Mouse (Mus musculus): ENCODE results near the gene Nr1d1. TPM values are rescaled to one million over a fixed set of nuclear protein-coding genes. Genes with fewer than 3 reads are reported as not detected.

Nr1d1 gene
- total and polyA plus RNA-seq, 3 experiments: 2.0 to 5.6 TPM; not detected in 1

DNA sequence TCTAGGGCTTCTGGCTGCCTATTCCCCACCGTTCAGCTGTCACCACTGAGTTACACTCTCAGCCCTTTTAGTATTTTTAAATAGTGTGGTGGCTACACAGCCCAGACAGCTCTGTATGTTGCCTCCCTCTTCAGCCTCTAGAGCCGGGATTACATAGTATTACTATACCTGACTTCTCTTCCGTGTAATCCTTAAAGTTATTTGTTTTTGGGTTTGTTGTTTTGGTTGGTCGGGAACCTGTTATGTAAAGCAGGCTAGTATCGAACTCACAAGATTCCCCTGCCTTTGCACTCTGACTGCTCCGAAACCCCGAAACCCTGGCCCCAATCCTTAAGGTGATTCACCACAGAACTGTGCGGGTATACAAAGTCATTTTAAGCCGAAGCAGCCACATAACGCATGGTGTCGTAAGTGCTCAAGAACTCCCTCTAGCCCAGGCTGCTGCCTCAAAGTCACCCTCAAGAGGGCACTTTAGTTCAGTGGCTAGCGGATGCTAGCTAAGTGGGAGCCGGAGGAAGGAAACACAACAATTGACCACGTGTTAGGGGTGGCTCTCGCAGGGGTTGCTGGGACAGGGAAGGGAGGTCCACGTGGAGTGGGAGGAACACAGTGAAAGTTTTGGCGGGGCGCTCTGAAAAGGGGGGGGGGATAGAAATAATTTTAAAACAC, 13.6 kb upstream of the Nr1d1 start:
- peaks cover 21 to 53% of the 10 kb centered on the region in 2 experiments for H3K4me1 ChIP-seq (ENCODE audit: control insufficient read depth in 1 of 2, insufficient read depth in 2 of 2, low read length in 2 of 2)
- H3K27me3 ChIP-seq (ENCODE audit: control insufficient read depth in 1 of 2, insufficient read depth in 2 of 2, low read length in 2 of 2): no peaks in the 10 kb centered on the region
- H3K36me3 ChIP-seq (ENCODE audit: control insufficient read depth in 1 of 2, insufficient read depth in 2 of 2, low read length in 2 of 2): peaks cover 0 to 51% of the 10 kb centered on the region in 2 experiments; a peak in 2 of 4 replicates
- H3K4me3 ChIP-seq (ENCODE audit: control insufficient read depth in 1 of 2, insufficient read depth in 1 of 2, low read depth in 2 of 2, low read length in 2 of 2): peak overlapping the region; percentile 41 to 70
- H3K9me3 ChIP-seq (replicated peaks; ENCODE audit: insufficient read depth, low read length): no peaks in the 10 kb centered on the region
- peak; percentile 99 for DNase-seq (ENCODE audit: low read depth, low spot score)
- H3K9ac ChIP-seq (ENCODE audit: control insufficient read depth, low read depth, low read length, poor library complexity, severe bottlenecking): peak overlapping the region; percentile 95
- H3K79me2 ChIP-seq (ENCODE audit: control insufficient read depth, insufficient read depth, low read length, poor library complexity): peaks cover 5% of the 10 kb centered on the region; the same call in 1 of the 2 replicates
- TF ChIP-seq USF2 (IDR thresholded peaks at IDR 0.05; ENCODE audit: borderline replicate concordance in 1 of 2, insufficient read depth in 1 of 2, low read depth in 1 of 2, low read length in 2 of 2): peak in 1 of 2 experiments; percentile 61; a peak in 1 of 4 replicates
- peak; percentile 78 for TF ChIP-seq ELF1 (IDR thresholded peaks at IDR 0.05; ENCODE audit: low read depth, low read length)
- TF ChIP-seq ZMIZ1 (IDR thresholded peaks at IDR 0.05; ENCODE audit: low read depth, low read length): peak; percentile 78; the same call in 1 of the 2 replicates
- peak; percentile 100 for TF ChIP-seq MYC (IDR thresholded peaks at IDR 0.05; ENCODE audit: low read depth, low read length)
- 0 out of 2 replicates have a peak, but pooled peaks have one; percentile 81 for TF ChIP-seq CHD1 (IDR thresholded peaks at IDR 0.05; ENCODE audit: low read depth, low read length)
- peak; percentile 65 to 100 (median 74); a peak in 5 of 6 replicates for TF ChIP-seq CTCF (IDR thresholded peaks at IDR 0.05 in 2 of 3, conservative IDR thresholded peaks at IDR 0.05 in 1 of 3; ENCODE audit: control insufficient read depth in 1 of 3, insufficient read depth in 1 of 3, low read depth in 2 of 3, low read length in 3 of 3, poor library complexity in 1 of 3, severe bottlenecking in 1 of 3)
- peak; percentile 87; the same call in 1 of the 2 replicates for TF ChIP-seq TBP (IDR thresholded peaks at IDR 0.05; ENCODE audit: low read depth, low read length)
- peak; percentile 100 for TF ChIP-seq SIN3A (IDR thresholded peaks at IDR 0.05; ENCODE audit: low read length)
- peak; percentile 58; the same call in 1 of the 2 replicates for TF ChIP-seq ETS1 (IDR thresholded peaks at IDR 0.05; ENCODE audit: low read depth, low read length)
- TF ChIP-seq USF1 (IDR thresholded peaks at IDR 0.05; ENCODE audit: low read depth, low read length): peak; percentile 96
- peak; percentile 90 for TF ChIP-seq RAD21 (IDR thresholded peaks at IDR 0.05; ENCODE audit: low read depth, low read length)
- no peak for TF ChIP-seq ZKSCAN1 (IDR thresholded peaks at IDR 0.05; ENCODE audit: low read depth, low read length)
- no peak for TF ChIP-seq MEF2A (IDR thresholded peaks at IDR 0.05; ENCODE audit: extremely low read depth, insufficient replicate concordance, low read depth, low read length, poor library complexity, severe bottlenecking)
- TF ChIP-seq ZC3H11A (IDR thresholded peaks at IDR 0.05; ENCODE audit: low read depth, low read length): peak; percentile 89
- TF ChIP-seq MAFK (IDR thresholded peaks at IDR 0.05; ENCODE audit: borderline replicate concordance, low read depth, low read length): 0 out of 2 replicates have a peak, but pooled peaks have one; percentile 25
- TF ChIP-seq JUND (IDR thresholded peaks at IDR 0.05; ENCODE audit: low read depth, low read length): no peak
- TF ChIP-seq SMC3 (IDR thresholded peaks at IDR 0.05; ENCODE audit: low read depth, low read length): peak; percentile 94
- TF ChIP-seq POLR2AphosphoS2 (IDR thresholded peaks at IDR 0.05; ENCODE audit: low read length): peak; percentile 52; the same call in 1 of the 2 replicates
- peak; percentile 68; the same call in 1 of the 2 replicates for TF ChIP-seq TCF12 (IDR thresholded peaks at IDR 0.05; ENCODE audit: low read depth, low read length)
- TF ChIP-seq KAT2A (conservative IDR thresholded peaks at IDR 0.05; ENCODE audit: low read depth, low read length): no peak; the same call in 1 of the 2 replicates
- peak; percentile 45 to 84; a peak in 3 of 4 replicates for TF ChIP-seq POLR2A (IDR thresholded peaks at IDR 0.05; ENCODE audit: control insufficient read depth in 1 of 2, insufficient read depth in 1 of 2, low read depth in 1 of 2, low read length in 2 of 2, poor library complexity in 1 of 2)
- peak; percentile 100 for TF ChIP-seq MAX (IDR thresholded peaks at IDR 0.05; ENCODE audit: low read length)
- TF ChIP-seq RCOR1 (IDR thresholded peaks at IDR 0.05; ENCODE audit: low read depth, low read length): no peak
- TF ChIP-seq MXI1 (IDR thresholded peaks at IDR 0.05; ENCODE audit: low read depth, low read length): peak; percentile 100
- peak; percentile 90 for TF ChIP-seq HCFC1 (IDR thresholded peaks at IDR 0.05; ENCODE audit: low read depth, low read length)
- no peak for TF ChIP-seq E2F4 (IDR thresholded peaks at IDR 0.05; ENCODE audit: borderline replicate concordance, low read depth, low read length)
- TF ChIP-seq MAZ (IDR thresholded peaks at IDR 0.05; ENCODE audit: low read depth, low read length): peak; percentile 94
- peak; percentile 72 for TF ChIP-seq NELFE (IDR thresholded peaks at IDR 0.05; ENCODE audit: low read depth, low read length)
- no peak for TF ChIP-seq GABPA (IDR thresholded peaks at IDR 0.05; ENCODE audit: low read depth, low read length)
- peak overlapping the region; percentile 87 for H3K27ac ChIP-seq (ENCODE audit: control insufficient read depth, low read depth, low read length)

Data from MEL (cell line).